Mouse (Mus musculus): ENCODE measurements at regions not wholly inside any gene's neighbourhood (a gene's known extent, or its start where the extent isn't known, plus 50 kb on each side); places are given as distances from the start of the nearest gene placed in this dataset.

DNA sequence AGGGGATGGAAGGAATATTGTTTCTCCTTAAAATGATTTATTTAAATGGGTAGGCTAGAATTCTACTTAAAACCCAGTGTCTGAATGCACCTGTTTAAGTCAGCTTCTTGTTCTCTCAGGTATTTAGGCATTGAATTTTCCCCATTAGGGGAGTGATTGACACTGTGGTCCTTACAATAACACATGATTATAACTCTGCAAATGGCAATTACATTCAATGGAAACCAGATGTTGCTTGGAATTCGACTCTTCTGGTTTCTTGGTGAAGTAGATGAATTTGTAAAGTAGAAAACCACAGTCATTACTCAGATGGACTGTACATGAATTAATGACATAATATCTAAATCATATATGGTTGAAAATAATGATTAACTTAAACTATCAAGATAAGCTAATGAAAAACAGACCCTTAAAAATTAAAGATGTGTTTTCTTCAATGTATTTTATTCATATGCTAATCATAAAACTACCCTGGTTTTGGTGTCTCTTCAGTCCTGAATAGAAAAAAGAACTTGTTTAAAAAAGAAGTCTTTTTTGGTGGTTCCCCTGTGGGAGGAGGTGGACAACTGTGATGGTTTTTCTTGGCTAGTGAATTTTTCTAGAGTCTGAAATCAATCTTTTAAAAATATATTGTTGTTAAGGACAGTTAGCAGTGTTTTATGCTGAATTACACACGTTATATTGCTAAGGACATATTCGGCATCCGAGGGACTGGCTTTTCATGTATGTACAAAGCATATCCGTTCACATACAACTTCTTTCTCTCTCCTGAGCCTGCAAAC is 231.8 kb upstream of the Osr1 start:
- TF ChIP-seq REST (IDR thresholded peaks at IDR 0.05; ENCODE audit: insufficient read depth, insufficient read length) (no peak), POLR2A (IDR thresholded peaks at IDR 0.05; ENCODE audit: insufficient read length, low read depth) (no peak), MYOD1 (IDR thresholded peaks at IDR 0.05; ENCODE audit: control insufficient read depth in 1 of 3, insufficient read length in 2 of 3, low read depth in 2 of 3) (no peak), MAX (IDR thresholded peaks at IDR 0.05; ENCODE audit: low read depth) (no peak), TCF12 (IDR thresholded peaks at IDR 0.05; ENCODE audit: insufficient read depth, poor library complexity, severe bottlenecking) (no peak), CEBPB (IDR thresholded peaks at IDR 0.05; ENCODE audit: insufficient read depth, poor library complexity, severe bottlenecking) (no peak), MYOG (IDR thresholded peaks at IDR 0.05; ENCODE audit: control insufficient read depth in 1 of 3, insufficient read depth in 1 of 3, insufficient read length in 2 of 3, low read depth in 2 of 3) (no peak), E2F4 (IDR thresholded peaks at IDR 0.05; ENCODE audit: insufficient read depth) (no peak)
